8 mouse cellular contexts compared by ENCODE assay signal in the genomic region with DNA sequence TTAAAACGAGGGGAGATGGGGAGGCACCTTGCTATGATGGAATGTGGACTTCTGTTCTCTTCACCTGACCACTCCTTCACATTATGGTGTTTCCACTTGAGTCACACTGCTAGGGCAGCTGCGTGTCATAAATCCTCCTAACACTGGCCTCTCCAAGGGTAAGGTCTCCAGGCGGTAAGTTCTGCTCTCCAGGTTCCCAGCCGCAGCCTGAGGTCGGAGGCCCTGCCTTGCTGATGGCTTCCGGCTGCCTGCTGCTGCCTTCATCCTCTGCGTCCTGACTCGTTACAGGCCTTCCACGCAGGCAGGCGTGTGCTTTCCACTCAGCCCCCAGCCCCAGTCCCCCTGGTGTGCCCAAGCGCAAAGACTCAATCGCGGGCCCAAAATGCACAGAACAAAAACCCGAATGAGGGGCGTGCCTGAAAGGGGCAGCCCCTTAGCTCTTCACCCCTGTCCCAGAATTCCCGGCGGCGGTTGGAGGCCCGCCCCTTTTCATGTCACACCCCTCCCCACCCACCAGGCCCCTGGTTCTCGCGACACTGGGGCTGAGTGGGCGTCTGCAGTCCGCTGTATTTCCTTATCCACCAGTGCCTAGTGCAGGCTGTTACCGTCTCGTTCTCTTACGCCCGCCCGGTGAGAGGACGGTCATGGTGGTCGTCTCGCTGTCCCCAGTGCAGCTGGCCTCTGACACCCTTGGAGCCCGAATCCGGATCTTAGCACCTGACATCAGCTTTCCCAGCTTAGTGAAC. TPM values are rescaled to one million over a fixed set of nuclear protein-coding genes. Genes with fewer than 3 reads are reported as not detected.
DNase-seq lines count a peak whose midpoint lies in the region; ATAC-seq lines count a peak whose summit lies in the region.

A gene (minus strand): TSS at position 464 of the 746 bp plus-strand sequence.

- H3K27ac ChIP-seq in intestine, embryonic 14.5 days (ENCODE audit: low read depth): peak within 1 kb of the TSS; percentile 66

- peak within 1 kb of the TSS; percentile 49 for H3K9ac ChIP-seq in intestine, embryonic 14.5 days (ENCODE audit: low read length)

- DNase-seq in adrenal gland, adult 18-20 months (ENCODE audit: low spot score in 2 of 2): peak; percentile 84 to 88
- DNase-seq in embryo, embryonic 11 days: peak; percentile 96
- DNase-seq in gastrocnemius, postnatal 25 days: peak; percentile 90
- peak; percentile 97 for DNase-seq in intestine, embryonic 14.5 days (ENCODE audit: low spot score)
- peak; percentile 89 to 94 for DNase-seq in left cerebral cortex, postnatal 14 days (ENCODE audit: low spot score in 2 of 2)
- DNase-seq in mesoderm, embryonic 11.5 days (ENCODE audit: low read depth, low spot score): peak; percentile 95
- peak; percentile 81 to 83 for DNase-seq in right cerebral cortex, postnatal 36 days (ENCODE audit: low spot score in 2 of 2)
- DNase-seq in yolk sac, embryonic 10.5 days (ENCODE audit: low spot score): peak; percentile 95

- peak; percentile 98 for ATAC-seq in intestine, embryonic 14.5 days (replicated peaks; ENCODE audit: low FRiP score, low TSS enrichment, low read depth)

- WGBS in intestine, embryonic 14.5 days: 1% methylated on average over 33 of the region's 33 CpGs

- peak within 1 kb of the TSS; percentile 57 for H3K4me3 ChIP-seq in intestine, embryonic 14.5 days (ENCODE audit: low read depth, low read length)

- no peaks in the 10 kb centered on the region for H3K27me3 ChIP-seq in intestine, embryonic 14.5 days (replicated peaks; ENCODE audit: control insufficient read depth, insufficient read depth, low read length)

- peak within 1 kb of the TSS; percentile 74 for H3K4me2 ChIP-seq in intestine, embryonic 14.5 days (ENCODE audit: low read length)

- no peaks in the 10 kb centered on the region for H3K4me1 ChIP-seq in intestine, embryonic 14.5 days (replicated peaks; ENCODE audit: control insufficient read depth, insufficient read depth, low read length)

- intact Hi-C loops in left cerebral cortex, postnatal 14 days (cut with DNase I): no loop called here

- H3K9me3 ChIP-seq in intestine, embryonic 14.5 days (ENCODE audit: control insufficient read depth, low read length): peaks cover 8% of the 10 kb centered on the region

- H3K36me3 ChIP-seq in intestine, embryonic 14.5 days (ENCODE audit: control insufficient read depth, insufficient read depth, low read length): peaks cover 22% of the 10 kb centered on the region

RNA-seq across cellular contexts. Expression of the gene that starts here (rescaled TPM):
- total RNA-seq in adrenal gland, adult 18-20 months (2021): 1 to 10 TPM; 8.2 to 8.8 TPM
- 1 to 10 TPM; 1.5 to 2.2 TPM for total RNA-seq in gastrocnemius, postnatal 25 days (2021)
- polyA plus RNA-seq in intestine, embryonic 14.5 days (2014; fragmentation: Nextera tagmentation; extraction: Ambion mirVana): 22.4 and 24.3 TPM in 2 replicates
- total RNA-seq in left cerebral cortex, postnatal 14 days (2021): 10 to 100 TPM in 1 of 2 experiments, 1 to 10 TPM in 1; 9.3 to 11.6 TPM

Comparison
In these comparisons a context has a peak if more than half of its experiments do, and no peak if none do; other contexts are left out.
1. Peak in every context shown above with its lines: DNase-seq, ATAC-seq, H3K4me3 ChIP-seq and H3K27ac ChIP-seq.